Mouse (Mus musculus) liver, postnatal 0 days (tissue): ENCODE data around the gene Gm21818. TPM values are rescaled to one million over a fixed set of nuclear protein-coding genes. Genes with fewer than 3 reads are reported as not detected.
"Not testable (repeated sequence)": the region's sequence is repeated elsewhere in the genome, so short reads cannot be mapped to it uniquely, and the experiment has no call there.

ENCODE experiments used
- ATAC-seq: fragments of 200-750 bp; cut with Nextera tagmentation; 2 replicates; pipeline ENCODE4 v1.8.0; 2017; ENCODE audit warnings: mild to moderate bottlenecking, moderate library complexity
- DNase-seq: peaks from one replicate; pipeline ENCODE4 v3.0.0-alpha.2; 2016
- H3K27ac ChIP-seq: fragments of 300-500 bp; sonication (generic); 2 replicates; pipeline ENCODE4 v1.5.1; 2014; ENCODE audit warnings: antibody characterized with exemption, moderate library complexity, mild to moderate bottlenecking, low read depth
- H3K27me3 ChIP-seq: fragments of 300-500 bp; sonication (generic); 2 replicates; pipeline ENCODE4 v1.6.1; 2014; ENCODE audit warnings: low read length, control low read depth, mixed read lengths; ENCODE audit not compliant: insufficient read depth
- H3K36me3 ChIP-seq: fragments of 300-500 bp; sonication (generic); replicated peaks from 2 replicates; pipeline ENCODE4 v1.6.1; 2014; ENCODE audit warnings: mild to moderate bottlenecking, control low read depth, low read length, moderate library complexity, mixed read lengths; ENCODE audit not compliant: insufficient read depth
- H3K4me1 ChIP-seq: fragments of 300-500 bp; sonication (generic); 2 replicates; pipeline ENCODE4 v1.6.1; 2014; ENCODE audit warnings: antibody characterized with exemption, mild to moderate bottlenecking, control low read depth; ENCODE audit not compliant: insufficient read depth
- H3K4me2 ChIP-seq: fragments of 300-500 bp; sonication (generic); 2 replicates; pipeline ENCODE4 v1.6.1; 2014; ENCODE audit warnings: low read depth, mild to moderate bottlenecking, low read length, moderate library complexity, mixed read lengths
- H3K4me3 ChIP-seq: fragments of 300-500 bp; sonication (generic); 2 replicates; pipeline ENCODE4 v1.5.1; 2014; ENCODE audit warnings: low read depth, low read length
- H3K9ac ChIP-seq: fragments of 300-500 bp; sonication (generic); replicated peaks from 2 replicates; pipeline ENCODE4 v1.6.1; 2014; ENCODE audit warnings: mild to moderate bottlenecking, moderate library complexity
- H3K9me3 ChIP-seq: fragments of 300-500 bp; sonication (generic); 2 replicates; pipeline ENCODE4 v1.6.1; 2016; ENCODE audit warnings: mild to moderate bottlenecking, control low read depth, low read length, mixed read lengths
- CTCF ChIP-seq: sonication (generic); IDR thresholded peaks from 2 replicates; pipeline ENCODE4 v1.5.1; 2016; ENCODE audit warnings: antibody characterized with exemption, low read depth
- WGBS: fragments of 180-500 bp; shearing (Covaris S2); extraction: QIAGEN DNeasy Blood & Tissue Kit; methylation state at CpG from one replicate; pipeline ENCODE4 v1.1.7; 2014; ENCODE audit not compliant: insufficient replicate concordance; 5-methylcytosine and 5-hydroxymethylcytosine counted together
- polyA plus RNA-seq: library from polyadenylated mRNA; unstranded; fragments of >200 nt; fragmentation: Nextera tagmentation; extraction: Ambion mirVana; gene quantifications from 2 replicates; pipeline ENCODE4 v1.2.1, GENCODE M21; 2015

Gene Gm21818
- not detected in 2 replicates for polyA plus RNA-seq

- not testable (repeated sequence) for ATAC-seq, H3K27ac ChIP-seq, H3K4me3 ChIP-seq, H3K27me3 ChIP-seq, H3K9me3 ChIP-seq, DNase-seq, H3K4me2 ChIP-seq, H3K36me3 ChIP-seq, H3K9ac ChIP-seq, H3K4me1 ChIP-seq
- 67% methylated on average over 4 of the region's 4 CpGs for WGBS
Observed at GRCm38 (mm10) chr13:120172133-120172532, at the start of gene Gm21818. Gene Gm21818, plus strand, starts transcription at chr13:120172433.

DNA sequence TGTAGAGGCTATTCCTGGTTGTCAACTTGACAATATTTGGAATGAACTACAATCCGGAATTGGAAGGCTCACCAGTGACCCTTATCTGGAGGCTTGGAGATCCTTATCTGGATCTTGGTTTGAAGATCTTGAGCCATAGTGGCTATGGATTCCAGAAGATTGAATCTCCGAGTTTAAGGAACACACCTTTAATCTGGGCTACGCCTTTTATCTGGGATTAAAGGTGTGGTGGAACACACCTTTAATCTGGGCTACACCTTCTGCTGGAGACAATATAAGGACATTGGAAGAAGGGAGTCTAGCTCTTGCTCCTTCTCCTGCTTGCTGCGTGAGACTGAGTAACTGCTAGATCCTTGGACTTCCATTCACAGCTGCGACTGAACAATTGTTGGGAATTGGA, 32.3 kb upstream of the Gm21818 start, which contains the start of gene Gm20767:
Gene Gm20767, plus strand, starts transcription at position 301 of the 400 bp plus-strand sequence.
- H3K9me3 ChIP-seq, H3K27me3 ChIP-seq, H3K36me3 ChIP-seq, H3K4me3 ChIP-seq, H3K4me1 ChIP-seq, H3K27ac ChIP-seq, H3K4me2 ChIP-seq, DNase-seq, ATAC-seq, H3K9ac ChIP-seq: not testable (repeated sequence)
- 62% methylated on average over 1 of the region's 5 CpGs for WGBS

DNA sequence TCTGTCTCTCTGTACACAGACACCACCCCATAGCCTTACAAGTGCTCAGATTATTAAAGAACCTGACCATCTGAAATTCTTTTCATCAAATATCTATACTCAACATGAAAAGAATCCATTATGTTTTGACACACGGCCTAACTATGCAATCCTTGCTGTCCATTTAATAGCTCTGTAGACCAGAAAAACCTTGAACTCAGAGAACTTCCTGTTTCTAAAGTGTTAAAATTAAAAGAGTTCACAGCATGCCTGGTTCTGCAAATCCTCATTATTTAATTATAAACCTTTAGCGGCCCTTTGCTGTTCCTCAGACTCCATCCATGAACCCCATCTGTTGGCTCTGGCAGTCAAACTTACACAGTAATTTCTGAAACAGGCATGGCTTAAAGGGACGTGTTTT, 29.9 kb upstream of the Gm21818 start:
- DNase-seq: not testable (repeated sequence)

GRCm38 (mm10) chr13:120149660-120150407, 22.4 kb upstream of the Gm21818 start:
- not testable (repeated sequence) for DNase-seq
- WGBS: 39% methylated on average over 3 of the region's 4 CpGs

More for the DNA sequence above, 29.9 kb upstream of the Gm21818 start:
- not testable (repeated sequence) for H3K9ac ChIP-seq, H3K4me3 ChIP-seq, H3K4me2 ChIP-seq, H3K27me3 ChIP-seq, H3K27ac ChIP-seq, H3K4me1 ChIP-seq, ATAC-seq, H3K36me3 ChIP-seq, H3K9me3 ChIP-seq
- 61% methylated on average over 2 of the region's 3 CpGs for WGBS

DNA sequence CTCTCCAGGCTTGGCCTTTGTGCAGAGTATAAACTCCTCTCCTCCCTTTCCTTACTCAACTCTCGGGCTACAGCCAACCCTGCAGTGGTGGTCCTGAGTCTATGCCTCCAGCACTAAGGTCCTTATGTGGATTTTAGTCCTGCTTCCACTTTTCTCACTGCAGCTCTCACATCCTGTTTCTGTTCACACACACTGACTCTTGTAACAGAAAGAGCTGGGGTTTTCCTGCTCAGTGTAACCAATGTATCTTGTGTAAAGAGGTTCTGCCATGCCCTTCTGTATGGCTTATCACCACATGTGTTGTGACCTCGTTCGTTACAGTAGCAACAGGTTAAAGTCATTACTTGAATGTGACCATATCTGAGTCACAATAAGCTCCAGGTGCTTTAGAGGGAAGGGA, 21.6 kb upstream of the Gm21818 start:
- H3K4me3 ChIP-seq, H3K4me1 ChIP-seq, H3K27me3 ChIP-seq, H3K4me2 ChIP-seq, H3K9me3 ChIP-seq, H3K36me3 ChIP-seq, DNase-seq, H3K9ac ChIP-seq: not testable (repeated sequence)
- ATAC-seq: peak; percentile 8; the same call in 1 of the 2 replicates
- H3K27ac ChIP-seq: peak overlapping the region; percentile 16; the same call in 1 of the 2 replicates
- WGBS: 28% methylated on average over 3 of the region's 3 CpGs

More at GRCm38 (mm10) chr13:120149660-120150407, 22.4 kb upstream of the Gm21818 start:
- not testable (repeated sequence) for H3K4me3 ChIP-seq, H3K4me2 ChIP-seq, H3K27ac ChIP-seq, H3K4me1 ChIP-seq, H3K36me3 ChIP-seq, H3K27me3 ChIP-seq, H3K9ac ChIP-seq, H3K9me3 ChIP-seq
- peak; percentile 54 for ATAC-seq

DNA sequence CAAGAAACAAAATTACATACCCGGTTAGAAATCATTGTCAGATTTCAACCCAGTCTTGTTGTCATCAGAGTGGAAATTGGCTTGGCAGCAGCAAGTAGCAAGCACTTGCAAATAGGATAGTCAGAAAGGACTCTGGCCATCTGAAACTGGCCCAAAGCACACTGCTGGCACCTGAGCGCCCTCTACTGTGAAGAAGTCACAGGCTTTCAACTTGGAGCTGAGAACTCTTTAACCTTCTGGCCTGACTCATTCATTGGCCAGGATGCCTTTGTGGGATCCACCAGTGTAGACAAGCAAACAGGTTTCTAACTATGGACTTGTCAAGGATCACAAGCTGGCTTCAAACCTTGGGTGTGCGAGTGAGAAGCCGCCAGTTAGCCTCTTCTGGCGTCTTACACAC, 3.9 kb upstream of the Gm21818 start:
- not testable (repeated sequence) for H3K4me3 ChIP-seq, H3K36me3 ChIP-seq, H3K27me3 ChIP-seq, H3K27ac ChIP-seq, H3K9me3 ChIP-seq, ATAC-seq, DNase-seq, H3K9ac ChIP-seq, H3K4me1 ChIP-seq, H3K4me2 ChIP-seq
- 34% methylated on average over 5 of the region's 5 CpGs for WGBS
- TF ChIP-seq CTCF: peak; percentile 30

DNA sequence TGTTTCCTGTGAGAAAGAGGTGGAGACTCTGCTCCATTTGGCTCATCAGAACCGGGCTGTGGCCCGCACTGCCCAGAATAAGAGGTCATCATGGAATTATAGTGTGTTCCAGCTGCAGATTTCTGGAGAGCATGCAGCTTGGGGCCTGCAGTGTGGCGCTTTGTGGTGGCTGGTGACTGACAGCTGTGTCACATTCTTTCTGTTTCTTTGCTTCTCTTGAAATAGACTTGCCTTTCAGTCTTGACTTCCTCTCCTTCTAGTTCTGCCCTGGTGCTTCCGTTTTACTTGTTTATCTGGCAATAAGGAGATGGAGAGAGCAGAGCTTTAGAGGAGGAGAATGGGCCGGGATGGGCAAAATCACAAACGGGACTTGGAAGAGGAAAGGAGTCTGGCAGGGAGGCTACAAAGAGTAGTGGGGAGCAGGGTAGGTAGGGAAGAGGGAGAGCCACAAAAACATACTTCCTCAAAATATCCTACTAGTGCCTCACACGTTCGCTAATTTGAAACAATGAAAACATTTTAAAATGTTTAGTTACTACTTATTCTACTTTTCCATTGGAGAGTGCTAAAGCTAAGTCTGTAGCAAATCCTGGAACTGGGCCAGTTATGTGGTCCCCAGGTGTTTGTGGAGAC, 24.1 kb downstream of the Gm21818 start:
- H3K9me3 ChIP-seq, H3K4me1 ChIP-seq, H3K4me3 ChIP-seq, H3K27me3 ChIP-seq, ATAC-seq, H3K27ac ChIP-seq, H3K4me2 ChIP-seq, H3K9ac ChIP-seq, H3K36me3 ChIP-seq, DNase-seq: not testable (repeated sequence)
- 43% methylated on average over 6 of the region's 8 CpGs for WGBS

DNA sequence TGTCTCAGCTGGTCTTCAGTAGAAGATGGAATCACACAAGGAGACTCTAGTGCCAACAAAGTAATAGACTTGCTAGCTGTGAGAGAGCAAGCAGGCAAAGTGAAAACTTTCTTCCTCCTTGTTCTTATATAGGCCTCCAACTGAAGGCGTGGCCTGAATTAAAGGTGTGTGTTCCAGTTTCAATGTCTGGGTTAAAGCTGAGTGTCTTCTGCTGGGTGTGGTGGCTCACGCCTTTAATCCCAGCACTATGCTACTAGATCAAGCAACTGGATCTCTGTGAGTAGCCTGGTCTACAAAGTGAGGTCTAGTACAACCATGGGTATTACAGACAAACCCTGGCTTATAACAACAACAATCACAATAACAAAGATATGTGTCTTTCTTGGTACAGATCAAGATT, 43.6 kb downstream of the Gm21818 start, which contains the start of gene Gm21762:
Gene Gm21762, minus strand, starts transcription at position 101 of the 400 bp plus-strand sequence.
- H3K4me3 ChIP-seq, H3K27ac ChIP-seq, H3K4me1 ChIP-seq, DNase-seq, H3K9ac ChIP-seq, ATAC-seq, H3K36me3 ChIP-seq, H3K9me3 ChIP-seq, H3K27me3 ChIP-seq, H3K4me2 ChIP-seq: not testable (repeated sequence)
- WGBS: no CpG with 5 or more reads among the region's 2 CpGs
